Mouse (Mus musculus) kidney, embryonic 15.5 days (tissue): Measurements from ENCODE around the gene 1700019A02Rik. TPM values are rescaled to one million over a fixed set of nuclear protein-coding genes. Genes with fewer than 3 reads are reported as not detected.

Experiments
- ATAC-seq: fragments of 200-750 bp; cut with Nextera tagmentation; replicated peaks from 2 replicates; pipeline ENCODE4 v1.8.0; 2017; ENCODE audit warnings: moderate TSS enrichment; ENCODE audit not compliant: low FRiP score
- H3K27ac ChIP-seq: fragments of 300-500 bp; sonication (generic); 2 replicates; pipeline ENCODE4 v1.5.1; 2015; ENCODE audit warnings: mild to moderate bottlenecking, inconsistent platforms
- H3K27me3 ChIP-seq: fragments of 300-500 bp; sonication (generic); 2 replicates; pipeline ENCODE4 v1.6.1; 2015; ENCODE audit warnings: inconsistent platforms
- H3K36me3 ChIP-seq: fragments of 300-500 bp; sonication (generic); 2 replicates; pipeline ENCODE4 v1.6.1; 2015; ENCODE audit warnings: inconsistent platforms
- H3K4me1 ChIP-seq: fragments of 300-500 bp; sonication (generic); 2 replicates; pipeline ENCODE4 v1.6.1; 2015; ENCODE audit warnings: inconsistent platforms
- H3K4me2 ChIP-seq: fragments of 300-500 bp; sonication (generic); 2 replicates; pipeline ENCODE4 v1.6.1; 2015; ENCODE audit warnings: moderate library complexity, mild to moderate bottlenecking, inconsistent platforms
- H3K4me3 ChIP-seq: fragments of 300-500 bp; sonication (generic); replicated peaks from 2 replicates; pipeline ENCODE4 v1.5.1; 2015; ENCODE audit warnings: mild to moderate bottlenecking, inconsistent platforms
- H3K9ac ChIP-seq: fragments of 300-500 bp; sonication (generic); 2 replicates; pipeline ENCODE4 v1.6.1; 2015; ENCODE audit warnings: mild to moderate bottlenecking, inconsistent platforms
- H3K9me3 ChIP-seq: fragments of 300-500 bp; sonication (generic); replicated peaks from 2 replicates; pipeline ENCODE4 v1.6.1; 2016; ENCODE audit warnings: inconsistent platforms
- WGBS: fragments of 180-500 bp; shearing (Covaris S2); methylation state at CpG from one replicate; pipeline ENCODE4 v1.1.7; 2015; ENCODE audit warnings: mixed read lengths; 5-methylcytosine and 5-hydroxymethylcytosine counted together
- polyA plus RNA-seq: library from polyadenylated mRNA; unstranded; fragments of >200 nt; fragmentation: Nextera tagmentation; extraction: Ambion mirVana; gene quantifications from 2 replicates; pipeline ENCODE4 v1.2.1, GENCODE M21; 2015

The 1700019A02Rik gene
- not detected in 2 replicates for polyA plus RNA-seq

- WGBS = 90% methylated on average over 8 of the region's 8 CpGs
- H3K27ac ChIP-seq = no peak within 1 kb of the TSS
Observed at GRCm38 (mm10) chr1:53187536-53187935, at the start of gene 1700019A02Rik. TSS of gene 1700019A02Rik (minus strand) at chr1:53187636.

GRCm38 (mm10) chr1:53226063-53226462 lies 38.6 kb upstream of the 1700019A02Rik start:
- WGBS = 82% methylated on average over 1 of the region's 1 CpGs
- H3K36me3 ChIP-seq = 0 out of 2 replicates have a peak, but pooled peaks cover 3% of the 10 kb centered on the region
- no peaks in the 10 kb centered on the region for H3K27me3 ChIP-seq
- no peak for ATAC-seq
- no peak overlapping the region for H3K4me2 ChIP-seq
- no peaks in the 10 kb centered on the region for H3K9me3 ChIP-seq
- no peak overlapping the region for H3K27ac ChIP-seq
- no peaks in the 10 kb centered on the region for H3K4me1 ChIP-seq
- H3K9ac ChIP-seq = no peak overlapping the region
- no peak overlapping the region for H3K4me3 ChIP-seq

More at GRCm38 (mm10) chr1:53187536-53187935, at the start of gene 1700019A02Rik:
- Histone ChIP-seq H3K36me3 (no peaks in the 10 kb centered on the region), H3K27me3 (no peaks in the 10 kb centered on the region), H3K4me3 (no peak within 1 kb of the TSS), H3K4me2 (no peak within 1 kb of the TSS), H3K9me3 (no peaks in the 10 kb centered on the region), H3K4me1 (no peaks in the 10 kb centered on the region), H3K9ac (no peak within 1 kb of the TSS)
- no peak for ATAC-seq

- Histone ChIP-seq H3K27me3 (no peaks in the 10 kb centered on the region), H3K27ac (no peak overlapping the region), H3K4me2 (no peak overlapping the region), H3K4me1 (no peaks in the 10 kb centered on the region), H3K9ac (no peak overlapping the region), H3K9me3 (no peaks in the 10 kb centered on the region), H3K4me3 (no peak overlapping the region), H3K36me3 (0 out of 2 replicates have a peak, but pooled peaks cover 3% of the 10 kb centered on the region)
- WGBS = 96% methylated on average over 3 of the region's 3 CpGs
- no peak for ATAC-seq
Observed at GRCm38 (mm10) chr1:53225616-53226015, 38.2 kb upstream of the 1700019A02Rik start.

- Histone ChIP-seq H3K4me1 (no peaks in the 10 kb centered on the region), H3K27me3 (no peaks in the 10 kb centered on the region), H3K4me2 (no peak overlapping the region), H3K9ac (no peak overlapping the region), H3K9me3 (no peaks in the 10 kb centered on the region), H3K36me3 (0 out of 2 replicates have a peak, but pooled peaks cover 3% of the 10 kb centered on the region), H3K27ac (no peak overlapping the region), H3K4me3 (no peak overlapping the region)
- 100% methylated on average over 1 of the region's 1 CpGs for WGBS
- ATAC-seq = no peak
Observed at GRCm38 (mm10) chr1:53224775-53225174, 37.3 kb upstream of the 1700019A02Rik start.

GRCm38 (mm10) chr1:53210136-53210535 lies 22.7 kb upstream of the 1700019A02Rik start:
- ATAC-seq = no peak
- Histone ChIP-seq H3K4me2 (no peak overlapping the region), H3K4me3 (no peak overlapping the region), H3K27me3 (no peaks in the 10 kb centered on the region), H3K9ac (no peak overlapping the region), H3K36me3 (peaks cover 12% of the 10 kb centered on the region), H3K9me3 (no peaks in the 10 kb centered on the region), H3K4me1 (no peaks in the 10 kb centered on the region), H3K27ac (no peak overlapping the region)

GRCm38 (mm10) chr1:53203902-53204301 lies 16.5 kb upstream of the 1700019A02Rik start:
- ATAC-seq = no peak
- H3K9me3 ChIP-seq = no peaks in the 10 kb centered on the region
- 98% methylated on average over 2 of the region's 2 CpGs for WGBS

GRCm38 (mm10) chr1:53201630-53202199 lies 14.3 kb upstream of the 1700019A02Rik start:
- H3K9me3 ChIP-seq = no peaks in the 10 kb centered on the region
- H3K27ac ChIP-seq = no peak overlapping the region
- no peaks in the 10 kb centered on the region for H3K4me1 ChIP-seq
- no peak overlapping the region for H3K4me2 ChIP-seq
- peaks cover 4% of the 10 kb centered on the region for H3K36me3 ChIP-seq
- 57% methylated on average over 2 of the region's 2 CpGs for WGBS
- no peak for ATAC-seq
- H3K4me3 ChIP-seq = no peak overlapping the region
- no peak overlapping the region for H3K9ac ChIP-seq
- no peaks in the 10 kb centered on the region for H3K27me3 ChIP-seq

More at GRCm38 (mm10) chr1:53203902-53204301, 16.5 kb upstream of the 1700019A02Rik start:
- Histone ChIP-seq H3K36me3 (peaks cover 4% of the 10 kb centered on the region), H3K4me2 (no peak overlapping the region), H3K27me3 (no peaks in the 10 kb centered on the region), H3K4me1 (no peaks in the 10 kb centered on the region), H3K9ac (no peak overlapping the region), H3K4me3 (no peak overlapping the region), H3K27ac (no peak overlapping the region)

- Histone ChIP-seq H3K27me3 (no peaks in the 10 kb centered on the region), H3K9ac (no peak overlapping the region), H3K9me3 (no peaks in the 10 kb centered on the region), H3K4me2 (no peak overlapping the region), H3K27ac (no peak overlapping the region), H3K36me3 (no peaks in the 10 kb centered on the region), H3K4me3 (no peak overlapping the region), H3K4me1 (no peaks in the 10 kb centered on the region)
- ATAC-seq = no peak
- 88% methylated on average over 3 of the region's 3 CpGs for WGBS
Observed at GRCm38 (mm10) chr1:53194536-53194935, 7.1 kb upstream of the 1700019A02Rik start.

- WGBS = 76% methylated on average over 3 of the region's 3 CpGs
- H3K9ac ChIP-seq = no peak overlapping the region
- H3K4me1 ChIP-seq = no peaks in the 10 kb centered on the region
- H3K4me2 ChIP-seq = no peak overlapping the region
- no peak overlapping the region for H3K4me3 ChIP-seq
- H3K27ac ChIP-seq = no peak overlapping the region
- H3K27me3 ChIP-seq = no peaks in the 10 kb centered on the region
- H3K9me3 ChIP-seq = no peaks in the 10 kb centered on the region
- no peak for ATAC-seq
- H3K36me3 ChIP-seq = no peaks in the 10 kb centered on the region
Observed at GRCm38 (mm10) chr1:53191234-53191633, 3.8 kb upstream of the 1700019A02Rik start.

GRCm38 (mm10) chr1:53189620-53190019 lies 2.2 kb upstream of the 1700019A02Rik start:
- Histone ChIP-seq H3K9me3 (no peaks in the 10 kb centered on the region), H3K36me3 (no peaks in the 10 kb centered on the region), H3K4me2 (no peak overlapping the region), H3K4me1 (no peaks in the 10 kb centered on the region), H3K27me3 (no peaks in the 10 kb centered on the region), H3K9ac (no peak overlapping the region), H3K27ac (no peak overlapping the region), H3K4me3 (no peak overlapping the region)
- ATAC-seq = no peak
- WGBS = 82% methylated on average over 3 of the region's 3 CpGs

GRCm38 (mm10) chr1:53186301-53186700 lies 1.1 kb downstream of the 1700019A02Rik start:
- WGBS = 89% methylated on average over 3 of the region's 3 CpGs
- no peak overlapping the region for H3K9ac ChIP-seq
- no peaks in the 10 kb centered on the region for H3K27me3 ChIP-seq
- H3K27ac ChIP-seq = no peak overlapping the region
- no peaks in the 10 kb centered on the region for H3K36me3 ChIP-seq
- H3K4me3 ChIP-seq = no peak overlapping the region
- no peaks in the 10 kb centered on the region for H3K9me3 ChIP-seq
- ATAC-seq = no peak
- no peak overlapping the region for H3K4me2 ChIP-seq
- H3K4me1 ChIP-seq = no peaks in the 10 kb centered on the region

- no peak overlapping the region for H3K4me3 ChIP-seq
- H3K36me3 ChIP-seq = no peaks in the 10 kb centered on the region
- no peak overlapping the region for H3K4me2 ChIP-seq
- no peak overlapping the region for H3K9ac ChIP-seq
- no peak for ATAC-seq
- H3K27me3 ChIP-seq = no peaks in the 10 kb centered on the region
- no peaks in the 10 kb centered on the region for H3K4me1 ChIP-seq
- WGBS = 73% methylated on average over 6 of the region's 6 CpGs
- no peaks in the 10 kb centered on the region for H3K9me3 ChIP-seq
- no peak overlapping the region for H3K27ac ChIP-seq
Observed at GRCm38 (mm10) chr1:53157715-53158114, 29.7 kb downstream of the 1700019A02Rik start.

GRCm38 (mm10) chr1:53123066-53123465 lies 64.4 kb downstream of the 1700019A02Rik start:
- Histone ChIP-seq H3K36me3 (no peaks in the 10 kb centered on the region), H3K4me1 (no peaks in the 10 kb centered on the region), H3K4me3 (no peak overlapping the region), H3K4me2 (no peak overlapping the region), H3K27ac (no peak overlapping the region), H3K9me3 (no peaks in the 10 kb centered on the region), H3K9ac (no peak overlapping the region), H3K27me3 (no peaks in the 10 kb centered on the region)
- 23% methylated on average over 2 of the region's 2 CpGs for WGBS
- no peak for ATAC-seq
